ENCODE assay signal across 33 mouse cellular contexts in genomic region chr1:72457652-72458051, GRCm38 (mm10).
DNase-seq lines count a peak whose midpoint lies in the region; ATAC-seq and TF ChIP-seq lines count a peak whose summit lies in the region.
"Had no signal": no experiment of that assay in that cellular context is flagged by ENCODE, and none has a peak within 500 bp of the region (broad histone marks: within the 10 kb centered on the region; RNA-seq: fewer than 3 reads in every experiment).

No protein-coding gene starts in this region.

- no peaks in the 10 kb centered on the region for H3K27me3 ChIP-seq in midbrain, postnatal 0 days (ENCODE audit: insufficient read depth, low read length)
- H3K27me3 ChIP-seq in midbrain, embryonic 15.5 days (replicated peaks), result no peaks in the 10 kb centered on the region
- H3K27me3 ChIP-seq: embryonic facial prominence, embryonic 12.5 days; forebrain, embryonic 15.5 days; heart, embryonic 13.5 days; limb, embryonic 15.5 days; liver, embryonic 13.5 days; megakaryocyte, embryonic 14.5 days; neural tube, embryonic 15.5 days had no signal

- H3K27ac ChIP-seq in layer of hippocampus, adult 2 months, result no peak overlapping the region
- no peak overlapping the region for H3K27ac ChIP-seq in midbrain, postnatal 0 days (ENCODE audit: low read depth, low read length)
- no peak overlapping the region for H3K27ac ChIP-seq in midbrain, embryonic 15.5 days
- H3K27ac ChIP-seq: embryonic facial prominence, embryonic 12.5 days; forebrain, embryonic 15.5 days; heart, embryonic 13.5 days; limb, embryonic 10.5 days; limb, embryonic 15.5 days; liver, embryonic 13.5 days; neural tube, embryonic 15.5 days had no signal

- no peaks in the 10 kb centered on the region for H3K9me3 ChIP-seq in midbrain, postnatal 0 days (ENCODE audit: low read length)
- H3K9me3 ChIP-seq in midbrain, embryonic 15.5 days, result no peaks in the 10 kb centered on the region
- H3K9me3 ChIP-seq: embryonic facial prominence, embryonic 12.5 days; forebrain, embryonic 15.5 days; G1E; heart, embryonic 13.5 days; limb, embryonic 10.5 days; limb, embryonic 15.5 days; liver, embryonic 13.5 days; megakaryocyte, embryonic 14.5 days; neural tube, embryonic 15.5 days had no signal

- H3K9ac ChIP-seq in midbrain, postnatal 0 days (replicated peaks; ENCODE audit: low read length, poor library complexity, severe bottlenecking), result no peak overlapping the region
- H3K9ac ChIP-seq in midbrain, embryonic 15.5 days, result no peak overlapping the region
- H3K9ac ChIP-seq: embryonic facial prominence, embryonic 12.5 days; forebrain, embryonic 15.5 days; heart, embryonic 13.5 days; limb, embryonic 15.5 days; liver, embryonic 13.5 days; neural tube, embryonic 15.5 days had no signal

- peaks cover 24% of the 10 kb centered on the region for H3K4me1 ChIP-seq in midbrain, postnatal 0 days (ENCODE audit: insufficient read depth, low read length)
- H3K4me1 ChIP-seq in midbrain, embryonic 15.5 days, result peaks cover 26% of the 10 kb centered on the region
- H3K4me1 ChIP-seq: embryonic facial prominence, embryonic 12.5 days; heart, embryonic 13.5 days; limb, embryonic 15.5 days; liver, embryonic 13.5 days; megakaryocyte, embryonic 14.5 days had no signal

- TF ChIP-seq CTCF in layer of hippocampus, adult 2 months (conservative IDR thresholded peaks at IDR 0.05), result 0 out of 2 replicates have a peak, but pooled peaks have one; percentile 23
- TF ChIP-seq CTCF in midbrain, postnatal 0 days (IDR thresholded peaks at IDR 0.05), result peak; percentile 33; the same call in 1 of the 2 replicates

- no peak overlapping the region for H3K4me3 ChIP-seq in layer of hippocampus, adult 2 months
- H3K4me3 ChIP-seq in midbrain, postnatal 0 days (ENCODE audit: low read depth, low read length), result no peak overlapping the region
- H3K4me3 ChIP-seq in midbrain, embryonic 15.5 days, result no peak overlapping the region
- H3K4me3 ChIP-seq: embryonic facial prominence, embryonic 12.5 days; forebrain, embryonic 15.5 days; heart, embryonic 13.5 days; limb, embryonic 10.5 days; limb, embryonic 15.5 days; liver, embryonic 13.5 days; megakaryocyte, embryonic 14.5 days; neural tube, embryonic 15.5 days had no signal

- no peak for DNase-seq in frontal cortex, postnatal 25 days (ENCODE audit: low spot score in 2 of 2)
- no peak for DNase-seq in layer of hippocampus, adult 2 months (ENCODE audit: low spot score in 2 of 2)
- DNase-seq in layer of hippocampus, postnatal 10 days (ENCODE audit: low spot score in 2 of 2), result no peak
- DNase-seq in midbrain, postnatal 0 days (ENCODE audit: low spot score), result no peak
- no peak for DNase-seq in cerebellum, adult 8-10 months
- DNase-seq: adrenal gland, adult 8-10 months; cerebellum, adult 9-10 months; cerebellum, postnatal 36 days; embryo, embryonic 11 days; gastrocnemius, postnatal 10 days; heart, postnatal 10 days; kidney, postnatal 10 days; layer of hippocampus, adult 9-11 months; liver, embryonic 13.5 days; lung, adult 18-20 months; lung, postnatal 4 days; retina, postnatal 1 day; right cerebral cortex, postnatal 25 days; spleen, adult 18-20 months; thymus, adult 18-20 months; thymus, postnatal 25 days had no signal

- 74% methylated on average over 4 of the region's 4 CpGs for WGBS in midbrain, postnatal 0 days
- WGBS in midbrain, embryonic 15.5 days, result 72% methylated on average over 4 of the region's 4 CpGs

- no peak overlapping the region for H3K4me2 ChIP-seq in midbrain, postnatal 0 days (ENCODE audit: low read depth, low read length, poor library complexity, severe bottlenecking)
- no peak overlapping the region for H3K4me2 ChIP-seq in midbrain, embryonic 15.5 days
- H3K4me2 ChIP-seq: embryonic facial prominence, embryonic 12.5 days; forebrain, embryonic 15.5 days; heart, embryonic 13.5 days; limb, embryonic 15.5 days; liver, embryonic 13.5 days; neural tube, embryonic 15.5 days had no signal

- no peaks in the 10 kb centered on the region for H3K36me3 ChIP-seq in midbrain, postnatal 0 days (ENCODE audit: insufficient read depth, low read length)
- H3K36me3 ChIP-seq in midbrain, embryonic 15.5 days (replicated peaks), result no peaks in the 10 kb centered on the region
- H3K36me3 ChIP-seq: embryonic facial prominence, embryonic 12.5 days; forebrain, embryonic 15.5 days; G1E; heart, embryonic 13.5 days; limb, embryonic 10.5 days; limb, embryonic 15.5 days; liver, embryonic 13.5 days; neural tube, embryonic 15.5 days had no signal

- peak; percentile 73 for ATAC-seq in frontal cortex, adult (ENCODE audit: low TSS enrichment)
- ATAC-seq in midbrain, postnatal 0 days (ENCODE audit: low FRiP score), result no peak
- no peak for ATAC-seq in midbrain, embryonic 15.5 days (replicated peaks)
- ATAC-seq: forebrain, embryonic 15.5 days; intestine, embryonic 16.5 days; lung, postnatal 0 days had no signal
